Mouse (Mus musculus) heart, embryonic 16.5 days (tissue): ENCODE results near the gene L3mbtl2. TPM values are rescaled to one million over a fixed set of nuclear protein-coding genes. Genes with fewer than 3 reads are reported as not detected.
A peak's percentile ranks its signal among the peaks of the same experiment; 100 is the strongest.

Experiments
- ATAC-seq: fragments of 200-750 bp; cut with Nextera tagmentation; replicated peaks from 2 replicates; pipeline ENCODE4 v1.8.0; 2017; ENCODE audit warnings: moderate number of reproducible peaks; ENCODE audit not compliant: insufficient read depth, low FRiP score; ENCODE audit errors: extremely low read depth
- H3K27ac ChIP-seq: fragments of 300-500 bp; sonication (generic); 2 replicates; pipeline ENCODE4 v1.5.1; 2014; ENCODE audit warnings: mild to moderate bottlenecking, low read length, control low read depth, moderate library complexity
- H3K27me3 ChIP-seq: fragments of 300-500 bp; sonication (generic); 2 replicates; pipeline ENCODE4 v1.6.1; 2014; ENCODE audit warnings: low read length, mixed read lengths; ENCODE audit not compliant: control insufficient read depth, insufficient read depth
- H3K36me3 ChIP-seq: fragments of 300-500 bp; sonication (generic); 2 replicates; pipeline ENCODE4 v1.6.1; 2014; ENCODE audit not compliant: control insufficient read depth, insufficient read depth
- H3K4me1 ChIP-seq: fragments of 300-500 bp; sonication (generic); 2 replicates; pipeline ENCODE4 v1.6.1; 2014; ENCODE audit warnings: low read length, mixed read lengths; ENCODE audit not compliant: control insufficient read depth, insufficient read depth
- H3K4me2 ChIP-seq: fragments of 300-500 bp; sonication (generic); 2 replicates; pipeline ENCODE4 v1.6.1; 2014; ENCODE audit warnings: low read depth, mild to moderate bottlenecking, control low read depth, low read length
- H3K4me3 ChIP-seq: fragments of 300-500 bp; sonication (generic); 2 replicates; pipeline ENCODE4 v1.5.1; 2014; ENCODE audit warnings: mild to moderate bottlenecking, control low read depth, low read length
- H3K9ac ChIP-seq: fragments of 300-500 bp; sonication (generic); 2 replicates; pipeline ENCODE4 v1.6.1; 2014; ENCODE audit warnings: low read length, control low read depth
- H3K9me3 ChIP-seq: fragments of 300-500 bp; sonication (generic); replicated peaks from 2 replicates; pipeline ENCODE4 v1.6.1; 2016; ENCODE audit warnings: low read length; ENCODE audit not compliant: control insufficient read depth
- WGBS: fragments of 180-500 bp; shearing (Covaris S2); extraction: QIAGEN DNeasy Blood & Tissue Kit; methylation state at CpG from one replicate; pipeline ENCODE4 v1.1.7; 2014; 5-methylcytosine and 5-hydroxymethylcytosine counted together
- polyA plus RNA-seq: library from polyadenylated mRNA; unstranded; fragments of >200 nt; fragmentation: Nextera tagmentation; extraction: Ambion mirVana; gene quantifications from 2 replicates; pipeline ENCODE4 v1.2.1, GENCODE M21; 2015

Gene L3mbtl2
- polyA plus RNA-seq, 1 experiment from 2014 or later, result 16.9 TPM

DNA sequence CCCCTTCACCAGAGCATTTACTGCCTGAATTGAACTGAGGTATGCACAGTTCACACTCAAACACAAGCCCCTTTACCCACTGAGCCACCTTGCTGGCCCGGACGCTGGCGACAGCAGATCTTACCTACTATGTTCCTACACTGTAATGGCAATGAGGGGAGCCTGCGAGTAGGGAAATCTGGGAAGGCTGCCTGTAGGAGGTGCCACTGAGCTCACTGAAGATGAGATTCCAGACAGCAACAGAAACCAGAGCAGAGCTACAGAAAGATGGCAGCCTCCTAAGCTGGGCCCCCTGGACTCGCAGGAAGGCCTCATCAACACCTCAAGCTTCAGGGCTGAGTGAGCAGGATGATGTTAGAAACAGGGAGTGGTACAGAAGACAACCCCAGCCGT is 55.4 kb downstream of the L3mbtl2 start:
- H3K27me3 ChIP-seq, result no peaks in the 10 kb centered on the region
- no peak overlapping the region for H3K27ac ChIP-seq
- H3K9me3 ChIP-seq, result no peaks in the 10 kb centered on the region
- no peak for ATAC-seq
- peaks cover 56% of the 10 kb centered on the region for H3K36me3 ChIP-seq
- H3K4me1 ChIP-seq, result no peaks in the 10 kb centered on the region
- no peak overlapping the region for H3K9ac ChIP-seq
- no peak overlapping the region for H3K4me2 ChIP-seq
- H3K4me3 ChIP-seq, result no peak overlapping the region
- WGBS, result 87% methylated on average over 6 of the region's 6 CpGs

- no peak overlapping the region for H3K4me2 ChIP-seq
- H3K4me1 ChIP-seq, result no peaks in the 10 kb centered on the region
- no peak overlapping the region for H3K9ac ChIP-seq
- H3K4me3 ChIP-seq, result no peak overlapping the region
- peaks cover 42% of the 10 kb centered on the region for H3K36me3 ChIP-seq
- no peaks in the 10 kb centered on the region for H3K27me3 ChIP-seq
- no peaks in the 10 kb centered on the region for H3K9me3 ChIP-seq
- 93% methylated on average over 5 of the region's 5 CpGs for WGBS
- H3K27ac ChIP-seq, result no peak overlapping the region
- no peak for ATAC-seq
Measured at GRCm38 (mm10) chr15:81722361-81722760, 58.7 kb downstream of the L3mbtl2 start.

DNA sequence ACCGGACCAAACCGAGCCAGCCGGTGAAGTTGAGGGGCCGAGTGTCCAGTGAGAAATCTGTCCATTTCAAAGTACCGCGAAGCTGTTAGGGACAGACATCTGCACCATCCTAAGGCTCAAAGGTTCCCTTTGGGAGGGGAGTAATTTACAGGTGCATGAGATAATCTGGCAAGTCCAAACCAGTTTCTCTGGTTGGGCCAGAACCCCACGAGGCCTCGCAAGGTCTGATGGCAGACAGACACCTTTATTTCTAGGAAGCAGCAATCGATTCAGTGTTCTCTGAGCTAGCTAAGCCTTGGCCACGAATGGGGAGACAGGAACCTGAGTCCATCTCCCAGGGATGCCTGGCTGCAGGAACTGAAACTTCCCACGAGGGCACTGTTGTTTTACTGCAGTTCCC is 60.0 kb downstream of the L3mbtl2 start:
- no peak for ATAC-seq
- H3K4me1 ChIP-seq, result peaks cover 9% of the 10 kb centered on the region
- H3K9ac ChIP-seq, result no peak overlapping the region
- no peaks in the 10 kb centered on the region for H3K27me3 ChIP-seq
- peaks cover 39% of the 10 kb centered on the region for H3K36me3 ChIP-seq
- no peak overlapping the region for H3K4me3 ChIP-seq
- WGBS, result 89% methylated on average over 11 of the region's 11 CpGs
- H3K9me3 ChIP-seq, result no peaks in the 10 kb centered on the region
- no peak overlapping the region for H3K4me2 ChIP-seq
- H3K27ac ChIP-seq, result no peak overlapping the region

GRCm38 (mm10) chr15:81725965-81726364 is 62.3 kb downstream of the L3mbtl2 start:
- Histone ChIP-seq H3K9me3 (no peaks in the 10 kb centered on the region), H3K4me3 (no peak overlapping the region), H3K9ac (no peak overlapping the region), H3K27me3 (no peaks in the 10 kb centered on the region), H3K36me3 (peaks cover 23% of the 10 kb centered on the region), H3K27ac (no peak overlapping the region), H3K4me2 (no peak overlapping the region), H3K4me1 (peaks cover 13% of the 10 kb centered on the region)
- 91% methylated on average over 8 of the region's 8 CpGs for WGBS
- ATAC-seq, result no peak

DNA sequence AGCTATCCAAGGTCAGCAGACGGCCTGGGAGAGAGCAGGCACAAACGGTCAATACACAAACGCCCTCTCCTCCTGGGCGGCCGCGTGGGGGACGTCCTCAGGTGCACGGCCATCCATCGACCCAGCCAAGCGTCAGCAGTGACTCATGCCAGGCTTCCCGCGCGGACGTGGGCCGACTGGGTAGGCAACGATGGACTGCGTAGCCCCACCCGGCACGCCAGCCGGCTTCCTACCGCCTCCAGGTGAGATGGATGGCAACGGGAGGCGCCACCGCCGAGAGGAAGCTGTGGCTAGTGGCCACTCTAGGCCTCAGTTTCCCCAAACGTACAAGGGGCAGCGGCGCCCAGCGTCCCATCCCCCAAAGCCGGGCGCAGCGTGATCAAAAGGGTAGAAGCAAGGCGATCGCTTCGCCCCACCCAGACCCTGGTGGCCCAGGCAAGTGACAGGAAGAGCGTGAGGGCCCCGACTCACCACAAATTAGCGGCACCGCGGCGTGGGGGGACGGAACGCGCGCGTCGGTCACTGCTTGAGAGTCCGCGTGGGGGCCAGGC is 65.6 kb downstream of the L3mbtl2 start:
- Histone ChIP-seq H3K9ac (peak overlapping the region; percentile 94), H3K36me3 (no peaks in the 10 kb centered on the region), H3K27me3 (no peaks in the 10 kb centered on the region), H3K4me1 (peaks cover 13% of the 10 kb centered on the region), H3K4me2 (peak overlapping the region; percentile 89), H3K27ac (peak overlapping the region; percentile 47), H3K4me3 (peak overlapping the region; percentile 94), H3K9me3 (no peaks in the 10 kb centered on the region)
- peak; percentile 41 for ATAC-seq
- under 1% methylated on average over 49 of the region's 49 CpGs for WGBS

GRCm38 (mm10) chr15:81729792-81730635 is 66.3 kb downstream of the L3mbtl2 start:
- H3K4me3 ChIP-seq, result peak overlapping the region; percentile 94
- H3K4me1 ChIP-seq, result peaks cover 13% of the 10 kb centered on the region
- H3K4me2 ChIP-seq, result peak overlapping the region; percentile 89
- H3K36me3 ChIP-seq, result no peaks in the 10 kb centered on the region
- peak overlapping the region; percentile 47 for H3K27ac ChIP-seq
- peak; percentile 99 for ATAC-seq
- WGBS, result 5% methylated on average over 41 of the region's 41 CpGs
- H3K9me3 ChIP-seq, result no peaks in the 10 kb centered on the region
- H3K9ac ChIP-seq, result peak overlapping the region; percentile 94
- no peaks in the 10 kb centered on the region for H3K27me3 ChIP-seq

DNA sequence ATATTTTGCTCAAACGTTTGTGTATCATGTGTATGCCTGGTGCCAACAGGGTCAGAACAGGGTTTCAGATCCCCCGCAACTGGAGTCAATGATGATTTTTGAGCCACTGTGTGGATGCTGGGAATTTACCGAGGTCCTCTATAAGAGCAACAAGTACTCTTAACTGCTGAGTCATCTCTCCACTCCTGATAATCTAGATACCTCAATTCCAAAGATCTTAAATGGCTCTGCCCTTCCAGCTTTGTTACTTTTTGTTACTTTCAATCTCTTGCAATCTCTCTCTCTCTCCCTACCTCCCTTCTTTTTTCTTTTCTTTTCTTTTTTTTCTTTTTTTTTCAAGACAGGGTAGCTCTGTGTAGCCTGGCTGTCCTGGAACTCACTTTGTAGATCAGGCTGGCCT is 71.4 kb downstream of the L3mbtl2 start:
- Histone ChIP-seq H3K4me2 (no peak overlapping the region), H3K9ac (no peak overlapping the region), H3K27ac (no peak overlapping the region), H3K27me3 (no peaks in the 10 kb centered on the region), H3K4me1 (no peaks in the 10 kb centered on the region), H3K9me3 (no peaks in the 10 kb centered on the region), H3K4me3 (no peak overlapping the region), H3K36me3 (no peaks in the 10 kb centered on the region)
- ATAC-seq, result no peak
- 49% methylated on average over 3 of the region's 3 CpGs for WGBS

Other genes starting within 250 kb of the L3mbtl2 start
- gene Rbx1, start 197.6 kb upstream of the L3mbtl2 start, polyA plus RNA-seq, result 344 TPM in 2 replicates
- gene Ep300, start 78.5 kb upstream of the L3mbtl2 start, polyA plus RNA-seq, result 11.5 and 12.2 TPM in 2 replicates
- gene Chadl, start 33.4 kb downstream of the L3mbtl2 start, polyA plus RNA-seq, result 1.2 and 1.7 TPM in 2 replicates
- gene Zc3h7b, start 81.2 kb downstream of the L3mbtl2 start, polyA plus RNA-seq, result 18.0 and 19.2 TPM in 2 replicates
- 75.9 and 83.6 TPM in 2 replicates for gene Rangap1, start 81.6 kb downstream of the L3mbtl2 start, polyA plus RNA-seq
- 23.2 and 25.1 TPM in 2 replicates for gene Tef, start 138.5 kb downstream of the L3mbtl2 start, polyA plus RNA-seq
- gene Tob2, start 194.9 kb downstream of the L3mbtl2 start, polyA plus RNA-seq, result 17.5 and 17.8 TPM in 2 replicates
- gene Phf5a, start 208.0 kb downstream of the L3mbtl2 start, polyA plus RNA-seq, result 98.6 and 103 TPM in 2 replicates
- 769 and 804 TPM in 2 replicates for gene Aco2, start 208.4 kb downstream of the L3mbtl2 start, polyA plus RNA-seq